Mouse (Mus musculus): ENCODE measurements around the gene Arnt. TPM values are rescaled to one million over a fixed set of nuclear protein-coding genes. Genes with fewer than 3 reads are reported as not detected.

Gene Arnt
- polyA plus RNA-seq, 1 experiment from 2014 or later: 43.5 TPM

DNA sequence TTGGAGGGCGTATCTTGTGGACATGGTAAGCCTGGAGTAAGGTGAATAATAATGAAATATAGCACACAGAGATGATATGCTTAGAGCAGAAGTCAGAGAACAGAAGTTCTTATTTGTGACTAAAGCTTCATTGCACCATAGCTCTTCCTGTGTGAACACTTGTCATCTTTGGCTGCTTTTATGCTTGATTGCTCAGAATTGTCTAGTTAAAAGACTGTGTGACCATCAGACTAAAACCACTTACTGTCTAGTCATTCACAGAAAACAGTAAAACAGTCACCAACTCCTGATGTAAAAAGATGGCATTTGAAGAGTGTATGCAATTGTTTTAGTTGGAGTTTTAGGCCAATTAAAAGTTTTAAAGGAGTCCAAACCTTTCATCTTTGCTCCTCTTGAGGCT lies 44.8 kb downstream of the Arnt start:
- no peak overlapping the region for H3K27ac ChIP-seq
- DNase-seq (ENCODE audit: low spot score): no peak
- H3K36me3 ChIP-seq: peaks cover 89% of the 10 kb centered on the region
- no peaks in the 10 kb centered on the region for H3K4me1 ChIP-seq
- no peak overlapping the region for H3K4me3 ChIP-seq
- no peaks in the 10 kb centered on the region for H3K27me3 ChIP-seq (ENCODE audit: low read depth, poor library complexity, severe bottlenecking)
- WGBS: 100% methylated on average over 1 of the region's 1 CpGs
- no peaks in the 10 kb centered on the region for H3K9me3 ChIP-seq (replicated peaks)

DNA sequence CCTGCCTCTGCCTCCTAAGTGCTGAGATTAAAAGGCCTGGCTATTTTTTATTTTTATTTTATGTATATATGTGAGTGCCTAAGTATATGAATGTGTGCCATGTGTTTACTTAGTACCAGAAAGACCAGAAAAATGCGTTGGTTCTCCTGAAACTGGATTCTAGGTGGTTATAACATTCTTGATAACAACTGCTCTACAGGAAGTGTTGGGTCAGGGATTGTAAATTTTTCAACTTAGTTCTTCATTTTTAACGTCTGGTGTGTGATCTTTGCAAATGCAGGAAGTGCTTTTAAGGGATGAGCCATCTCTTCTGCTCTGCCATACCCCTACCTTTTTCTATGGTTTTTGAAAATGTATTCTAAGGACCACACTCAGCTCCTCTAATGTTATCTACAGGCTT lies 52.2 kb downstream of the Arnt start:
- H3K9me3 ChIP-seq (replicated peaks): no peaks in the 10 kb centered on the region
- no peaks in the 10 kb centered on the region for H3K4me1 ChIP-seq
- no peak for DNase-seq (ENCODE audit: low spot score)
- WGBS: 91% methylated on average over 2 of the region's 2 CpGs
- H3K27ac ChIP-seq: no peak overlapping the region
- no peaks in the 10 kb centered on the region for H3K27me3 ChIP-seq (ENCODE audit: low read depth, poor library complexity, severe bottlenecking)
- H3K4me3 ChIP-seq: no peak overlapping the region
- peaks cover 90% of the 10 kb centered on the region for H3K36me3 ChIP-seq

DNA sequence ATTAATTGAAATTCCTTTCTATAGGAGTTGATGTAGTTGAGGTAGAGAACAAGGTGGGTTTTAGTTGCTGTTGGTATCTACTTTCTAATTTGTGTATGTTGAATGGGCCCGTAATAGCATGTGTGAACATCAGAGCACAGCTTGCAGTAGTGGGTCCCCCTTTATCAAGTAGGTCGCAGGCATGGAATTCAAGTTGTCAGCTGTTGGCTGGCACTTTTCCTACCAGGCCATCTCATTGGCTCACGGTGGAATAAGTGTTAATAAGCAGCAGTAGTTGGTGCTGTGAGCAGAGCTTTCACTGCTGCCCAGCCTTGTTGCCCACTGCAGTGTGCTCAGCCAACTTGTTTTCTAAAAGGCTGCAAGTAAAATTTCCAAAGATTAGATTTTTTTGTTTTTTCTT lies 54.5 kb downstream of the Arnt start:
- DNase-seq (ENCODE audit: low spot score): no peak
- no peaks in the 10 kb centered on the region for H3K9me3 ChIP-seq (replicated peaks)
- peaks cover 94% of the 10 kb centered on the region for H3K36me3 ChIP-seq
- H3K4me3 ChIP-seq: no peak overlapping the region
- H3K27ac ChIP-seq: no peak overlapping the region
- H3K4me1 ChIP-seq: no peaks in the 10 kb centered on the region
- WGBS: 87% methylated on average over 3 of the region's 3 CpGs
- no peaks in the 10 kb centered on the region for H3K27me3 ChIP-seq (ENCODE audit: low read depth, poor library complexity, severe bottlenecking)

DNA sequence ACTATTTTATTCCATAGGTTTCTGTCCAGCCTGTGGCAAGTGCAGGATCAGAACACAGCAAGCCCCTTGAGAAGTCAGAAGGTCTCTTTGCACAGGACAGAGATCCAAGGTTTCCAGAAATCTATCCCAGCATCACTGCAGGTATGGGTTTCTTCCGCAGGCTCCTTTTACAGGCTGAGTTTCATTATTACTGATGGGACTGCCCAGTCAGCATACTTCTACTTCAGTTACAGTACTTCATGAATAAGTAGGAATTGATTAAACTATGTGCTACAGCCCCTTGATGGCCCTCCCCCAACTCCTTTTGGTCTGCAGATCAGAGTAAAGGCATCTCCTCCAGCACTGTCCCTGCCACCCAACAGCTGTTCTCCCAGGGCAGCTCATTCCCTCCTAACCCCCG lies 56.0 kb downstream of the Arnt start:
- H3K36me3 ChIP-seq: peaks cover 96% of the 10 kb centered on the region

DNA sequence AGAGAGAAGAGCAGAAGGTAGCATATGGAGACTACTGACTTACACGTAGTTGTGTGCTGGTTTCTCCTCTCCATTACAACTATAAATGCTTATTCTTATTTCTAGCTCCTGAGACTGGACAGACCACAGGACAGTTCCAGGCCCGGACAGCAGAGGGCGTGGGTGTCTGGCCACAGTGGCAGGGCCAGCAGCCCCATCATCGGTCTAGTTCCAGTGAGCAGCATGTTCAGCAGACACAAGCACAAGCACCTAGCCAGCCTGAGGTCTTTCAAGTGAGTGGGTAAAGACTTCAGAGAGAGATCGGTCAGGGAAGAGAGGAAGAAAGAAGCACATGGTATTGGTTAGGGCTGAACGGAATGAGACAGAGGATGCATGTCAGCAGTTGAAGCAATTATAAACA lies 60.2 kb downstream of the Arnt start:
- Histone ChIP-seq H3K4me3 (no peak overlapping the region), H3K4me1 (peaks cover 31% of the 10 kb centered on the region), H3K9me3 (replicated peaks) (no peaks in the 10 kb centered on the region), H3K27ac (peak overlapping the region; percentile 30; the same call in 1 of the 2 replicates), H3K27me3 (ENCODE audit: low read depth, poor library complexity, severe bottlenecking) (no peaks in the 10 kb centered on the region), H3K36me3 (peaks cover 74% of the 10 kb centered on the region)
- WGBS: 52% methylated on average over 6 of the region's 6 CpGs
- peak; percentile 83 for DNase-seq (ENCODE audit: low spot score)

More for the DNA sequence above, 56.0 kb downstream of the Arnt start:
- no peaks in the 10 kb centered on the region for H3K9me3 ChIP-seq (replicated peaks)
- 91% methylated on average over 2 of the region's 2 CpGs for WGBS
- H3K27me3 ChIP-seq (ENCODE audit: low read depth, poor library complexity, severe bottlenecking): no peaks in the 10 kb centered on the region
- H3K27ac ChIP-seq: no peak overlapping the region
- H3K4me3 ChIP-seq: no peak overlapping the region
- H3K4me1 ChIP-seq: peaks cover 13% of the 10 kb centered on the region
- no peak for DNase-seq (ENCODE audit: low spot score)

DNA sequence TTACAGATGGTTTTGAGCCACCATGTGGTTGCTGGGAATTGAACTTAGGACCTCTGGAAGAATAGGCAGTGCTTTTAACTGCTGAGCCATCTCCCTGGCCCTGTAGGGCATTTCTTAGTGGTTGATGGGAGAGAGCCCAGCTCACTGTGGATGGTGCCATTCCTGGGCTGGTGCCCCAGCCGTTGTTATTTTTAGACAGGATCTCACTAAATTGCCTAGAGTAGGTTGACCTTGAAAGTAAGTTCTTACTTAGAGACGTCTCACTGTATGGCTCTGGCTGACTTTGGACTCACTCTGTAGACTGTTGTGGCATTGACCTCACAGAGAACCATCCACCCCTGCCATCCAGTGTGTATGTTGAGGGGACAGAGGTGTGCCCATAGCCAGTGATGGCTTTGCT lies 64.0 kb downstream of the Arnt start:
- WGBS: 91% methylated on average over 2 of the region's 2 CpGs
- DNase-seq (ENCODE audit: low spot score): no peak
- H3K9me3 ChIP-seq (replicated peaks): no peaks in the 10 kb centered on the region
- H3K4me3 ChIP-seq: no peak overlapping the region
- H3K36me3 ChIP-seq: peaks cover 38% of the 10 kb centered on the region
- H3K4me1 ChIP-seq: peaks cover 48% of the 10 kb centered on the region
- no peaks in the 10 kb centered on the region for H3K27me3 ChIP-seq (ENCODE audit: low read depth, poor library complexity, severe bottlenecking)
- H3K27ac ChIP-seq: 0 out of 2 replicates have a peak overlapping the region, but pooled peaks have one; percentile 79

DNA sequence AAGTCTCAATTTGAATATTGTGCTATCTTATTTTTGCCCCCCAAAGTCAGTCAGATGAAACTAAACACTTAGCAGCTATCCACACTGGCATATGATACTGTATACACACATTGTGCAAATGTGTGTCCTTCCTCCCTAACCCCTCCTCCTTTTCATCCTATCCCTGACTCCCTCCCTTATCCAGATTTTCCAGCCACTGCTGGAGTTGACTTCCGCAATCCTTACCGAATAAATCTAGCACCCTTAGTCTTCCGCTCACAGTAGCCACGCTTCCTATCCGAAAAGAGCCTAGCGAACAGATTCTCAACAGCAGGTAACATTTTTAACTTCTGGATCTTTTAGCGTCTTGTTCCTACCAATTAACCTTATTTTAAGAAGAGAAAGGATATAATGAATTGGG lies 64.8 kb downstream of the Arnt start, which contains the start of gene Ctsk:
Gene Ctsk, plus strand, starts transcription at position 233 of the 400 bp plus-strand sequence.
- H3K27ac ChIP-seq: peak within 1 kb of the TSS; percentile 79
- H3K9me3 ChIP-seq (replicated peaks): no peaks in the 10 kb centered on the region
- 73% methylated on average over 7 of the region's 7 CpGs for WGBS
- no peaks in the 10 kb centered on the region for H3K27me3 ChIP-seq (ENCODE audit: low read depth, poor library complexity, severe bottlenecking)
- peaks cover 30% of the 10 kb centered on the region for H3K36me3 ChIP-seq
- peaks cover 47% of the 10 kb centered on the region for H3K4me1 ChIP-seq
- DNase-seq (ENCODE audit: low spot score): no peak
- H3K4me3 ChIP-seq: peak within 1 kb of the TSS; percentile 33

DNA sequence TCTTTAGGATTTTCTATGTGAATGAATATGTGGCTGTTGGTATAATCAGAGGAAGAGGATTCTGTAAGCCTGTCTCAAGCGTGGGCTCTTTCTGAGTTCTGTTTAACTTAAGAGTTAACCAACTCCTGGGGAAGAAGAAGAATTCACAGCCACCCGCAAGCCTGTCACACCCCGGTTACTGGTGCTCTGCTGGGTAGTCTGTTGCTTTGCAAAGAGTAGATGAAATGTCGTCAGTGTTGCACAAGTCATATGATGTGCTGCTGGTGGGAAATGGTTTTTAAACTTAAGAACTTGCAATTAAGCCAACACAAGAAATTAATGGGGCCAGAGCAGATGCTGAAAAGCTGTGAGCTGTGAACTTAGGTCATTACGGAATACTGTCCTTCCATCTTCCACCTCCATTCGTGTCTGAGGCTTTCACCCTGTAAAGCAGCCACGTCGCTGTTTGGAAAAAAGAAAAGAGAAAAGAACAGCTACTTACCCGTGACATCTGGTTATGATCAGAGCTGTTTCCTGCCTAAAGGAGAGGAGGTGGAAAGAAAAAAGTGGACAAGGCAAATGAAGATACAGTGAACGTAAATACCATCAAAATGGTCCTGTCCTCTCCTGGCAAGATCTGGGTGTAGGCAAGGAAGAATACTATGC lies 65.4 kb downstream of the Arnt start:
- peaks cover 41% of the 10 kb centered on the region for H3K4me1 ChIP-seq
- H3K27ac ChIP-seq: peak overlapping the region; percentile 79
- WGBS: 35% methylated on average over 10 of the region's 10 CpGs
- peak overlapping the region; percentile 33 for H3K4me3 ChIP-seq
- H3K9me3 ChIP-seq (replicated peaks): no peaks in the 10 kb centered on the region
- H3K27me3 ChIP-seq (ENCODE audit: low read depth, poor library complexity, severe bottlenecking): no peaks in the 10 kb centered on the region
- H3K36me3 ChIP-seq: peaks cover 24% of the 10 kb centered on the region
- DNase-seq (ENCODE audit: low spot score): peak; percentile 37

DNA sequence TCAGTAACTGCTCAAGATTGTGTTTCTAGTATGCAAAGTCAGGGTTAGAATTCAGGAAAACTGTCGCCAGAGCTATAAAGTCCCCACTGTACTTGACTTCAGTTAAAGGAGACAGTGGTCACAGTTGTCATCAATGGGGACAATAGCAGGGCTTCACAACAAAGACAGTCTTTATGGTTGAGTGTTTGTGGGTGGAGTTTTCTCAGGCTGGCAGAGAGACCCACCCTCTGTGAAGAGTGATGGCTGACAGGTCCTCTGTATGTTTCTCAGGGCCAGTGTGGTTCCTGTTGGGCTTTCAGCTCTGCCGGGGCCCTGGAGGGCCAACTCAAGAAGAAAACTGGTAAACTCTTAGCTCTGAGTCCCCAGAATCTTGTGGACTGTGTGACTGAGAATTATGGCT lies 68.1 kb downstream of the Arnt start:
- Histone ChIP-seq H3K27me3 (ENCODE audit: low read depth, poor library complexity, severe bottlenecking) (no peaks in the 10 kb centered on the region), H3K36me3 (no peaks in the 10 kb centered on the region), H3K4me1 (peaks cover 30% of the 10 kb centered on the region), H3K4me3 (no peak overlapping the region), H3K27ac (no peak overlapping the region), H3K9me3 (replicated peaks) (no peaks in the 10 kb centered on the region)
- WGBS: 80% methylated on average over 2 of the region's 2 CpGs
- no peak for DNase-seq (ENCODE audit: low spot score)

DNA sequence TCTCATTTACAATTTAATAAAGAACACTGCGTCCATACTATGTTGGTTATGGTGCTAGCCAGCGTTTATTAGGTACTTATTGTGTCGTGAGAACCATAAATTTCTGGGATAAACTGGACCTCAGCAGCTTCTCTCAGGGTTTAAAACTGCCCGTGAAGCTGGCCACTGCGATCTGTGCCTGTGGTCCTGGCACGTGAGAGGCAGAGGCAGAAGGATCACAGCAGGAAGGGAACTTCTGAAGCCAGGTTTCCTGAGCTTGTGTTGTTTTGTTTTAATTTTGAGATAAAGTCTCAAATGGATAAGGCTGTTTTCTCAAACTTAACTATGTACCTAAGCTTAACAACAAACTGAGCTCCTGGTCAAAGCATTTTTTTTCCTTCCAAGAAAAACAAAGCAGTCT lies 75.2 kb downstream of the Arnt start:
- 81% methylated on average over 6 of the region's 6 CpGs for WGBS

DNA sequence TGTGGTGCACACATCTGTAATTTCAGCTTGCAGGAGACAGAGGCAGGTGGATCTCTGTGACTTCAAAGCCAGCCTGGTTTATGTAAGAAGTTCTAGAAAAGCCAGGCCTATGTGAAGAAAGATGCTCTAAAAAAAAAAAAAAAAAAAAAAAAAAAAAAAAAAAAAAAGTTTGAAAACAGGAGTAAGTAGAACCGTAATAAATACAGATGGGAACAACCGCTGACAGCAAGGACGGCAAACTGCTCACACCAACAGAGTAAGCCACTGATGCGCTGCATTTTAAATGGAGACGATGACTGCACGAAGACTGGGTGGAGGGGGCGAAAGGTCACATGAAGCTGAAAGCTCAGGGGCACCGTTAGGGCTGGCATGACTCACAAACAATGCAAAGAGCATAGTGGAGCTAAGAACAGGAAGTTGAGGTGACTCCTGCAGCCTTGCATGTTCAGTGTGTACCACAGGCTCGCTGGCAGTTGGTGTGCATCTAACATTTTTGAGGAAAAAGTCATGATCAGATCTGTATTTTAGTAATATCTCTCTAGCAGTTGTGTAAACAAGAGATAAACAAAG lies 77.5 kb downstream of the Arnt start:
- Histone ChIP-seq H3K27me3 (ENCODE audit: low read depth, poor library complexity, severe bottlenecking) (no peaks in the 10 kb centered on the region), H3K27ac (no peak overlapping the region), H3K36me3 (peaks cover 2% of the 10 kb centered on the region; the same call in 1 of the 2 replicates), H3K9me3 (replicated peaks) (no peaks in the 10 kb centered on the region), H3K4me3 (no peak overlapping the region), H3K4me1 (no peaks in the 10 kb centered on the region)
- 78% methylated on average over 9 of the region's 9 CpGs for WGBS
- DNase-seq (ENCODE audit: low spot score): no peak

More for the DNA sequence above, 75.2 kb downstream of the Arnt start:
- no peaks in the 10 kb centered on the region for H3K27me3 ChIP-seq (ENCODE audit: low read depth, poor library complexity, severe bottlenecking)
- peaks cover 2% of the 10 kb centered on the region; the same call in 1 of the 2 replicates for H3K36me3 ChIP-seq
- H3K27ac ChIP-seq: no peak overlapping the region
- no peak for DNase-seq (ENCODE audit: low spot score)
- no peaks in the 10 kb centered on the region for H3K4me1 ChIP-seq
- H3K9me3 ChIP-seq (replicated peaks): no peaks in the 10 kb centered on the region
- H3K4me3 ChIP-seq: no peak overlapping the region

DNA sequence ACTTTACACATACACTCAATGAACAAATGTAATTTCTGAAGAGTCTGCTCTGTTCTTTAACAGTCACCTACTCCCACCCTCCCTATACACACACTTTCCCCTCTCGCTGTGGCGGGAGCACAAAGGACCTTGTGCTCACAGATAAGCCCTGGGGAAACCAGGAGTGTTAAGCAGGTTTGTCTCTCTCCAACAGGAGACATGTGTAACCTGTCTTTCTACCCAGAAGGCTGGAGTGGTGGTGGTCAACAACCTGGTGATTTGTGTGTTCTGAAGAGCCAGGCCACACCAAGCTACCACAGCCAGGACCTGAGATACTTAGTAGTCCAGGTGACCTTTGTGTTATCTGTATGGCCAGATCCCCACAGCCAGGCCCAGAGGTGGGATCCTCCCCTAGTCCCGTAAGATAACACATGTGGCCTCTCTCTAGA lies 82.4 kb downstream of the Arnt start:
- H3K27ac ChIP-seq: peak overlapping the region; percentile 38; the same call in 1 of the 2 replicates
- DNase-seq (ENCODE audit: low spot score): no peak
- 91% methylated on average over 3 of the region's 3 CpGs for WGBS
- H3K4me1 ChIP-seq: peaks cover 10% of the 10 kb centered on the region
- H3K27me3 ChIP-seq (ENCODE audit: low read depth, poor library complexity, severe bottlenecking): no peaks in the 10 kb centered on the region
- H3K9me3 ChIP-seq (replicated peaks): no peaks in the 10 kb centered on the region
- no peak overlapping the region for H3K4me3 ChIP-seq
- H3K36me3 ChIP-seq: no peaks in the 10 kb centered on the region

DNA sequence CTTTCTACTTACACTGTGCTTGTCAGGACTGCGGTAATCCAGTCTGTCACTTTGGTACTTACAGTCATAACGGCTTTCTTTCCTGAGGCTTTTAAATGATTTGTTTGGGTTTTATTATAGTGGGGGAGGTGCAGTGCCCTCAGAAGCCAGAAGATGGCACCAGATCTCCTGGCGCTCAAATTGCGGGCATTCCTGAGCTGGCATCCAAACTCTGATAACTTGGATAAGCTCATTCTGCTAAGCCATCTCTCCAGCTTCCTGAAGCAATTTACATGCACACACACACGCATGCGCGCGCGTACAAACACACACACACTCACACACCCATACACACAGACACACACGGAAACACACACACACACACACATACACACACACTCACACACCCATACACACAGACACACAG lies 83.3 kb downstream of the Arnt start:
- Histone ChIP-seq H3K9me3 (replicated peaks) (no peaks in the 10 kb centered on the region), H3K27ac (0 out of 2 replicates have a peak overlapping the region, but pooled peaks have one; percentile 12), H3K4me1 (peaks cover 10% of the 10 kb centered on the region), H3K4me3 (no peak overlapping the region), H3K27me3 (ENCODE audit: low read depth, poor library complexity, severe bottlenecking) (no peaks in the 10 kb centered on the region), H3K36me3 (no peaks in the 10 kb centered on the region)
- DNase-seq (ENCODE audit: low spot score): peak; percentile 78
- 40% methylated on average over 10 of the region's 10 CpGs for WGBS
